Mouse (Mus musculus): ENCODE results near the gene Unc5cl. TPM values are rescaled to one million over a fixed set of nuclear protein-coding genes. Genes with fewer than 3 reads are reported as not detected.

Unc5cl gene
- polyA plus RNA-seq, 3 experiments from 2014 or later = 16.0 to 23.9 (median 16.7) TPM

DNA sequence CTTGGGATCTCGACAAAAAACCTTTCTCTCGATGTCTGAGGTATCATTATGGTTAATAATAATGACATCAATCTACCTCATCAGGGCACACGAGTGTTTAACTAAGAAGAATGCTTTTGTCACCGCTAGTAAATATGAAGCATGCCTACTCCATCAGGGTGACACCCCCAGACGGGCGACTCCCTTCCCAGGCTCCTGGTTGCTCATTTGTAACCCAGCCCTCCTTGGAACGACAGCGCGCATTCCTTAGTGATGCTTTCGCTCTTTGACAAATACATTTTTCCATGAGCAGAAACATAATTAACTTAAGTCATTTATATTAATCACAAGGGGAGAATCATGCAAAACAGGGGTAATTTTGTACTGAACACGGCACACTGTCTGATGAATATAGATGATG, 88.0 kb downstream of the Unc5cl start:
- no peak for ATAC-seq

DNA sequence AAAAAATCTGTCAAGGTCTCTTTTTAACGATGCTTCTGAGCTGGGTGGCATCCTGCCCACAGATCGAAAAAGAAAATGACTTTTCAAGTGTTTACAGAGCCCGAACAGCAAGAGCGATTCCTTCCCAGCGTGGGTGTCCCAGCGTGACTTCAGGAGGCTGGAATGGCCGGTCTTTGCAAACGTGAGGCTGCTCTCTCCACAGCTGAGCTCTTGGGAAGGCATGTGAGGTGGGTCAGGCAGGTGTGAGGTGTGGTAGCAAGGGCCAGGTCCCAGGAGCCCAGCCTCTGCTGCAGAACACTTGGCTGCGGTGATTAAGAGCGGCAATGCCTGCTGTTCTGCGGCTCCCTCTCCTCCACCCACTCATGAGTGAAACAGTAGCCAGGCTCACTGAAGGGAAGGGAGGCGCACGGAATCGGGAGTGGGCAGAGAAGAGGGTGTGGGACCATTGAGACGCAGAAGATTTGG, 88.6 kb downstream of the Unc5cl start:
- ATAC-seq = no peak

GRCm38 (mm10) chr17:48544722-48545121, 90.0 kb downstream of the Unc5cl start:
- no peak for ATAC-seq

DNA sequence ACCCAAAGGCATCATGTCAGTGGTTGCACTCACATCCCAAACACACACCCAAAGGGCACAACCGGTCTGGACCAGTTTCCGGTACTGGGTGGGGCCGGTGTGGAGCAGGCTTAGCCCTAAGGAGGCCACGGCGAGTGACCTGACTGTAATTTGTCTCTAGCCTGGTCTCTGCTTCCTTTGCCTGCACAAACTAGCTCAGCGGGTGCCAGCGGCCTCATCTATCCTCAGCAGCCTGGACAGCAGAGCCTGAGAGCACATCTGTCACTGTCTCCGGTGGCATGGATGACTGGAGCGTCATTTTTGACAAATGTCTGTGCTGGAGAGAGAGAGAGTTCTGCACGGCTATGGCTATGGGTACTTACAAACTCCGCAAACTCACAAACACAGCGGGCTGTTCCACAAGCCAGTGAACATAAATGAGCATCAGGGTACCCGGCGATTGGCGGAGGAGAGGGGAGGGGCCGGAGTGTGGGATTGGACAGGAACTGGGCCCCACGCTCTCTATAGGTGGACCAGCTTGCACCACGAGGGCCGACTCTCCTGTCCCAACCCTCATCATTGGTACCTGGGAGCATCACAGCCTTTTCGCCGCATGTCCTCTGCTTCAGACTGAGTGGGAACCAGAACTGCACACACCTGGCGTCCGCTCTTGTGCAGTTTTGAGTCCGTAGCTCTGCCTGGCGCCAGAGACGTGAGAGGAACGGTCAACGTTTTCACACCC, 90.7 kb downstream of the Unc5cl start:
- no peak for ATAC-seq

DNA sequence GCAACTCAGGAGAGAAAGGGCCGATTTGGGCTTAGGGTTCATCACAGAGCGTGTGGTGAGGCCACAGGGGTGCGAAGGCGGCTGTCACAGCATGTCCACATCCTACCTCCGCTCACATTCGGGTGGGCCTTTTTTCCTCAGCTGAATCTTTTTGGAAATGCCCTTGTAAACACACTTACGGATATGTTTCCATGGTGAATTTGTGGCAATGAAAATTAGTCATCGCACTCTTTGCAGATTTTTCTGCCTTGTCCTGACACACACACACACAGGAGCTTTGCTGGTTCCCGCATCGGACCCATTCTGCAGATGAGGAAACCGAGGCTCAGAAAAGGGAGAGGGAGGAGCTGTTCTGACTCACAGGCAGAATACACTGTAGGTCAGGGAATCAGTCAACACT, 91.3 kb downstream of the Unc5cl start:
- no peak for ATAC-seq

- ATAC-seq = no peak
These were observed 93.0 kb downstream of the Unc5cl start for GRCm38 (mm10) chr17:48547668-48548067.

DNA sequence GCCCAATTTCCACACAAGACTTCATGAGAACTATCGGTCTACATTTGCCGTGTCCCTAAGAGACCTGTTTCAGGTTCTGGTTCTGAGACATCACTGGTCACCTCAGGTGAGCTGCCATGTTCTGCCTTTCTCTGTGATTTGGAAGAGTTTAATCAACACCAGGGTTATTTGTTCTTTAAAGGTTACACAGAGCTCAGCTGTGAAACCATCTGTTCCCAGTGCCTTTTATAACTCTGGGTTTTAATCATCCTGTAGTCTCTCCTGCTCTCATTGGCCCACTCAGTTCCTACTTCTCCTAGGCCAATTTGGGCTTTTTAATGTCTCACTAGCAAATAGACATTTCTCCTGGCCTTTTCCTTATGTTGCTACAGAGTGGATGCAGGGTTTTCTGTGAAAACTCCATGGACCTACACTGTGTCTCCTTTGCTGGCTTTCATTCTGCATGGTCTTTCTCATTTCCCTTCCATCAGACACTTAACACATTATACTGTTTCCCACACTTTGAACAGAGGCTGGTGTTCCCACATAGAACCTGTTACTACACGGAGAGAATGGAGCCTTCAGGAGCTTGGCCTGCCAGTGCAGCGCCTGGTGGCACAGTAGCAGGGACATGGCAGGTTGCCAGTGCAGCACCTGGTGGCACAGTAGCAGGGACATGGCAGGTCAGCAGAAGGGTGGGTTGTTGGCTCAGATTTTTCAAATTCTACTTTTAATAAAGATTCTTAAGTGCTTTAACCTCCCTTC, 97.3 kb downstream of the Unc5cl start:
- ATAC-seq = no peak

GRCm38 (mm10) chr17:48552532-48552915, 97.8 kb downstream of the Unc5cl start:
- ATAC-seq = no peak

- ATAC-seq = no peak
These were observed 101.7 kb downstream of the Unc5cl start for GRCm38 (mm10) chr17:48556223-48556962.

GRCm38 (mm10) chr17:48557823-48558715, 103.4 kb downstream of the Unc5cl start:
- ATAC-seq = no peak

DNA sequence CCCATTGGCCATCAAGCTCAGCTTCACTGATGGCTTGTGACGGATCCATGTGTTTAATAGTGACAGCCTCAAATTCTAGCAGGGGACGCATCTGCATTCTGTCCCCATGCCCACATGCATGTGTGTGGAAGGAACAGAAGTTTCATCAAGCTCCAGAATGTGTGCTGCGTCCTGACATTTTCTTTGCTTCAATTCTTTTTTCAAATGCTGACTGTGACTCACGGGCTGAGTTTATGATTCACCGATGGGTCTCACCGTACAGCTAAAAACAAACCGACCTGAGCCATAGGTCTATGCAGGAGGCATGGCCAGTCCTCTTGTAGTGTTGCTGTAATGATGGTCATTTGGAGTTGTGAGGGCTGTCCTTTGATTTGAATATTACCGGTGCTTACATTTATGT, 110.2 kb downstream of the Unc5cl start:
- no peak for ATAC-seq

GRCm38 (mm10) chr17:48569656-48570055, 115.0 kb downstream of the Unc5cl start:
- ATAC-seq = no peak

GRCm38 (mm10) chr17:48581153-48581552, 126.5 kb downstream of the Unc5cl start:
- no peak for ATAC-seq

- ATAC-seq = no peak
These were observed 127.8 kb downstream of the Unc5cl start for GRCm38 (mm10) chr17:48582486-48582990.

- ATAC-seq = no peak
These were observed 128.7 kb downstream of the Unc5cl start for GRCm38 (mm10) chr17:48583401-48583800.

DNA sequence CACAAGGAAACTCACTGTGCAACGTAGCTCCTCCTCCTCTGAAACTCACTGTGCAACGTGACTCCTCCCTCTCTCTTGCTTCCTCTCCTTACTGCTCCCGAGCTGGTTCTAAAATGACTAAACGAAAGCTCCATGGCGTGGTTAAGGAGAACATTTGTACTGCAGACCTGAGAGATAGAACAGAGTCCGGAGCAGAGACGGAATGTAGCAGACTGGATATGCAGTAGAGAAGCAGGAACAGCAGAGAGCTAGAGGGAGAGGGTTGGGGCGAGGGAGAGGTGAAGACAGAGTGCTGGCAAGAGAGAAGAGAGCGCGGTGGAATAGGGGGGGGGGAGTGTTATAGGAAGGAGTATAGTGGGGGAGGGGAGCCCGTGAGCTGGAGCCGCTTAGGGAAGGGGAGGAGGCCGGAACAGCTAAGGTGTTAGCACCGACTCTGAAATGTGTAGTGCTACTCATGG, 131.2 kb downstream of the Unc5cl start:
- peak; percentile 71 for ATAC-seq

DNA sequence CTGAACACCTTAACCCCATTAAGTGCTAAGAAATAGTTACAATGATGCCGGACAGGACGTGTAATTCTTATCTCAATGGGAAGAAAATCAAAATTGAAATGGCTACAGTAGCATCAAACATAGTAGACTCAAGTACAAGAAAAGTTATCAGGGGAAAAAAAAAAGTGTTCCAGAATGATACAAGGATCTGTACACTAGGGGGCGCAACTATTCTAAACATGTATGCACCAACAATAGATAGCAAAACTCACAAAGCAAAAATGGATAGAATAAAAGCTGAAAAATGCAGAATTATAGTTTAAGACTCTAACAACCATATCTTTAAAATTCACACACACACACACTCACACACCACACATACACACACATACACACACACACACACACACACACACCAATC, 134.0 kb downstream of the Unc5cl start:
- ATAC-seq = no peak

Other genes starting within 250 kb of the Unc5cl start
- gene Trem1, start 222.1 kb upstream of the Unc5cl start, polyA plus RNA-seq (2017; shearing (Covaris generic)) = not detected
- not detected for gene Trem3, start 207.1 kb upstream of the Unc5cl start, polyA plus RNA-seq (2017; shearing (Covaris generic))
- gene Treml4, start 190.6 kb upstream of the Unc5cl start, polyA plus RNA-seq (2017; shearing (Covaris generic)) = 1 to 10 TPM in 1 of 3 experiments, under 1 TPM in 1, not detected in 1; 0.55 to 1.3 TPM
- gene Treml2, start 155.4 kb upstream of the Unc5cl start, polyA plus RNA-seq (2017; shearing (Covaris generic)) = 10 to 100 TPM in 2 of 3 experiments, under 1 TPM in 1; 0.69 to 12.3 (median 11.3) TPM
- gene B430306N03Rik, start 138.8 kb upstream of the Unc5cl start, polyA plus RNA-seq (2017; shearing (Covaris generic)) = 1 to 10 TPM in 2 of 3 experiments, not detected in 1; 2.8 to 5.6 TPM
- not detected for gene Trem2, start 108.5 kb upstream of the Unc5cl start, polyA plus RNA-seq (2017; shearing (Covaris generic))
- gene Treml1, start 95.0 kb upstream of the Unc5cl start, polyA plus RNA-seq (2017; shearing (Covaris generic)) = not detected
- gene Nfya, start 45.0 kb upstream of the Unc5cl start, polyA plus RNA-seq (2017; shearing (Covaris generic)) = 10 to 100 TPM in 2 of 3 experiments, 1 to 10 TPM in 1; 9.9 to 12.1 (median 11.2) TPM
- 100 to 1,000 TPM in 1 of 3 experiments, 10 to 100 TPM in 2; 85.8 to 107 (median 94.9) TPM for gene Oard1, start 44.9 kb upstream of the Unc5cl start, polyA plus RNA-seq (2017; shearing (Covaris generic))
- gene Apobec2, start 22.0 kb upstream of the Unc5cl start, polyA plus RNA-seq (2017; shearing (Covaris generic)) = 1 to 10 TPM; 1.8 to 5.7 (median 2.2) TPM
- not detected for gene Tspo2, start 3.4 kb upstream of the Unc5cl start, polyA plus RNA-seq (2017; shearing (Covaris generic))